Mouse (Mus musculus) thymus, adult 2 months (tissue): ENCODE measurements around the gene Vti1a. TPM values are rescaled to one million over a fixed set of nuclear protein-coding genes. Genes with fewer than 3 reads are reported as not detected.

Experiments used
- DNase-seq: peaks from one replicate; pipeline ENCODE4 v3.0.0; 2021
- H3K27ac ChIP-seq: fragments of 200-500 bp; 2 replicates; pipeline ENCODE4 v1.5.1; 2012; ENCODE audit warnings: low read length, control low read depth; ENCODE audit not compliant: control insufficient read depth, insufficient read depth
- H3K27me3 ChIP-seq: fragments of 200-500 bp; 2 replicates; pipeline ENCODE4 v1.6.1; 2012; ENCODE audit warnings: mild to moderate bottlenecking, low read length, moderate library complexity, mixed read lengths; ENCODE audit not compliant: control insufficient read depth, insufficient read depth
- H3K36me3 ChIP-seq: fragments of 200-500 bp; 2 replicates; pipeline ENCODE4 v1.6.1; 2012; ENCODE audit warnings: mild to moderate bottlenecking, low read length, moderate library complexity; ENCODE audit not compliant: control insufficient read depth, insufficient read depth
- H3K4me1 ChIP-seq: fragments of 200-500 bp; replicated peaks from 2 replicates; pipeline ENCODE4 v1.6.1; 2012; ENCODE audit warnings: low read length; ENCODE audit not compliant: control insufficient read depth, insufficient read depth
- H3K4me3 ChIP-seq: fragments of 200-500 bp; 2 replicates; pipeline ENCODE4 v1.5.1; 2012; ENCODE audit warnings: mild to moderate bottlenecking, low read length, control low read depth, moderate library complexity; ENCODE audit not compliant: control insufficient read depth, insufficient read depth
- CTCF ChIP-seq: fragments of 200-500 bp; IDR thresholded peaks from 2 replicates; pipeline ENCODE4 v1.5.1; 2012; ENCODE audit warnings: mild to moderate bottlenecking, control low read depth, low read length, moderate library complexity, borderline replicate concordance; ENCODE audit not compliant: control insufficient read depth, poor library complexity, insufficient read depth; ENCODE audit errors: extremely low read depth
- POLR2A ChIP-seq: fragments of 200-500 bp; IDR thresholded peaks from 2 replicates; pipeline ENCODE4 v1.6.1; 2012; ENCODE audit warnings: mild to moderate bottlenecking, low read length, control low read depth, moderate library complexity; ENCODE audit not compliant: control insufficient read depth, poor library complexity, insufficient read depth; ENCODE audit errors: extremely low read depth
- WGBS: fragments of 180-500 bp; shearing (Covaris S2); methylation state at CpG from one replicate; pipeline ENCODE4 v1.1.7; 2018; 5-methylcytosine and 5-hydroxymethylcytosine counted together
- polyA plus RNA-seq: library from polyadenylated mRNA; depleted of rRNA; stranded (reverse); fragments of >200 nt; gene quantifications from 2 replicates; pipeline ENCODE4 v1.2.3, GENCODE M21; 2012

Vti1a gene
- polyA plus RNA-seq, 1 experiment, result 15.4 TPM

DNA sequence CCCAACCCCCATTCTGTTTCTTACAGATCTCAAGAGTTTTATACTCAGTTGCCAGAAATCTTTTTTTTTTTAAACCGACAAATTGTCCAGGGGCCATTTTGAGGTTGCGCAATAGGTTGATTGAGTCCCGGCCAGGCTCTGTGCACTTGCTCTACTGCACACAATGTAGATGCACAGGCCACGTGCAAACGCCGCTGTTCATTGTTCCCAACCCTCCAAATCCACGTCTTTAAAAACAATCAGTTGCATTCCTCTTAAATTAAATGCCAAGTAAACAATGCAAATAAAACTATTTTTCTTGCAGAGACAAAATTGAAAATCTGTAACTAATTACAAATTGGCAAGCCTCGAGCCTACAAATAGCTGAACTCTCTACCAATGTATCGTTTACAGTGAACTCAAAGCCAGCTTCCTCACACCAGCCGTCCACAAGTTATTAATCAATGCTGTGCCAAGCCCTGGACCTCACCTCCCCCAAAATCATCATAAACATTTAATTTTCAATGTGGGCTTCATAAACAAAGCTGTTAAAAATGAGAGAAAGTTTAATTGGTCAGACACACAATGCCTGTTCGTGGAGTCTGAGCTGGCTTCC lies 244.1 kb downstream of the Vti1a start:
- TF ChIP-seq CTCF (no peak), POLR2A (no peak)

DNA sequence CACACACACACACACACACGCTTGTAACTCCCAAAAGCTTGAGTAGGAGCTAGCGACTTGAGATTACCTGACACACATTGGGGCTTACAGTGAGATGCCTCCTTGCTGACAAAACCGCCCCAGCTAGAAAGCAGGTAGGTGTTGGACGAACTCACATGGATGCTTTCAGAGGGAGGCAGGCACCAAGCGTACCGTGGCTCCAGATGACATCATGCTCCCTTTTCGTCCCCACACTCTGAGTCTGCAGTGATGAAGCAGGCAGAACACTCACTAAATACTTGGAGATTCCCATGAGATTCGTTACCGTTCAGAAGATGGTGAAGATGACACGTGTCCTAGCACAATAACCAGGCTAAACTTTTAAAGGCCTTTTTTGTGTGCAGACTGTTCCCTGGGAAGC lies 245.4 kb downstream of the Vti1a start:
- Histone ChIP-seq H3K36me3 (no peaks in the 10 kb centered on the region), H3K4me1 (peaks cover 2% of the 10 kb centered on the region), H3K27me3 (no peaks in the 10 kb centered on the region), H3K27ac (no peak overlapping the region), H3K4me3 (no peak overlapping the region)
- WGBS, result 97% methylated on average over 10 of the region's 10 CpGs
- DNase-seq, result no peak
- no peak for TF ChIP-seq CTCF
- TF ChIP-seq POLR2A, result no peak

More for the DNA sequence above, 244.1 kb downstream of the Vti1a start:
- Histone ChIP-seq H3K36me3 (no peaks in the 10 kb centered on the region), H3K4me1 (peaks cover 6% of the 10 kb centered on the region), H3K4me3 (no peak overlapping the region), H3K27me3 (no peaks in the 10 kb centered on the region), H3K27ac (no peak overlapping the region)
- 95% methylated on average over 11 of the region's 11 CpGs for WGBS
- no peak for DNase-seq

DNA sequence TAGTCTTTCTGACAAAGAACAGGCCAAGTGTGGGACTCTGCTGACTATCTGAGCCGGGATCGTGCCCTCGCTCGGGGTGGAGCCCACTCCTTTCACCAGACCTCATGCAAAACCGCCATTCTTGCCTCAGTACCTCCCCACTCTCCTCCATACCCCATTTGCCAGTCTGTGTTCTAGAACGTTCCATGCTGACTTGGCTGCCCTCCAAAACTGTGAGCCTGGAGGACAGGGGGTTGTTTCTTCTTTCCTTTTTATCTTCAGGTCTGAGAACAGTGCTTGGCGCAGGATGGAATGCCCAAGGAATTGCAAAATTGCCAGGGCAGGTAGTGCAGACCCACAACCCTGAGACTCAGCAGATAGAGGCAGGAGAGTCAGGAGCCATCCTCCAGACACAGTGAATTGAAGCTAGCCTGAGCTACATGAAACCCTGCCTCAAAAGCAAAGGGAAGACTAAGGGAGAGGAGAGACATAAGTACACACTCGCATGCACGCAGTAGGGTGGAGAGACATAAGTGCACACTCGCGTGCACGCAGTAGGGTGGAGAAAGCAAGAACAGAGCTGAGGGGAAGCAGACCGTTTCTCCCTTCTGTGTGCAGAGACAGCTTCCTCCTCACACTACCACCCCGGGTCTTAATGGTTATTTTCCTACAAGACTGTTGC lies 246.5 kb downstream of the Vti1a start:
- DNase-seq, result no peak
- TF ChIP-seq POLR2A, result no peak
- no peak for TF ChIP-seq CTCF
- H3K36me3 ChIP-seq, result no peaks in the 10 kb centered on the region
- H3K4me3 ChIP-seq, result no peak overlapping the region
- H3K27ac ChIP-seq, result no peak overlapping the region
- no peaks in the 10 kb centered on the region for H3K4me1 ChIP-seq
- 89% methylated on average over 14 of the region's 14 CpGs for WGBS
- no peaks in the 10 kb centered on the region for H3K27me3 ChIP-seq

DNA sequence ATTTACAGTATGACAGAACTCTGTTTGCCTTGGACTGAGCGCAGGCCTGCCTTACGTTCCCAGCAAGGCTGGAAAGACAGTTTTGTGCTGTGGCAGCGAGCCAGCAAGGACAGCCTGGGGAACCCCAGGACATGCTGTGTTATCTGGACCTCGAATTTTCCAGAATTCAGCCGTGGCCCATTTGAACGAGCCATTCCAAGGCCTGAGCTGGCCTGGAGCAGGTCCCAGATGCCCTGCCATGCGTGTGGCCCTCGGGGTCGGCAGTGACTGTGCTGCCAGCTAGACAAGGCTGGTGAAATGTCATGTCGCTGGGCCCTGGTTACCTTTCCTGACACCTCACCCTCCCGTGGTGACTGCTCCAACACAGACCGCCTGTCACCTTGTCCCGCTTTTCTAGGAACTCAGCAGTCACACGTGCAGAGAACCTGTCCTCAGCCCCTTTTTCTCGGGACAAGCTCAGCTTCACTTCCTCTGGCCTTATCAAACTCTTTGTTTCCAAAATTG lies 247.1 kb downstream of the Vti1a start:
- no peak overlapping the region for H3K27ac ChIP-seq
- H3K27me3 ChIP-seq, result no peaks in the 10 kb centered on the region
- no peak overlapping the region for H3K4me3 ChIP-seq
- H3K4me1 ChIP-seq, result no peaks in the 10 kb centered on the region
- no peaks in the 10 kb centered on the region for H3K36me3 ChIP-seq
- no peak for TF ChIP-seq POLR2A
- no peak for TF ChIP-seq CTCF
- WGBS, result 87% methylated on average over 15 of the region's 15 CpGs
- DNase-seq, result no peak

DNA sequence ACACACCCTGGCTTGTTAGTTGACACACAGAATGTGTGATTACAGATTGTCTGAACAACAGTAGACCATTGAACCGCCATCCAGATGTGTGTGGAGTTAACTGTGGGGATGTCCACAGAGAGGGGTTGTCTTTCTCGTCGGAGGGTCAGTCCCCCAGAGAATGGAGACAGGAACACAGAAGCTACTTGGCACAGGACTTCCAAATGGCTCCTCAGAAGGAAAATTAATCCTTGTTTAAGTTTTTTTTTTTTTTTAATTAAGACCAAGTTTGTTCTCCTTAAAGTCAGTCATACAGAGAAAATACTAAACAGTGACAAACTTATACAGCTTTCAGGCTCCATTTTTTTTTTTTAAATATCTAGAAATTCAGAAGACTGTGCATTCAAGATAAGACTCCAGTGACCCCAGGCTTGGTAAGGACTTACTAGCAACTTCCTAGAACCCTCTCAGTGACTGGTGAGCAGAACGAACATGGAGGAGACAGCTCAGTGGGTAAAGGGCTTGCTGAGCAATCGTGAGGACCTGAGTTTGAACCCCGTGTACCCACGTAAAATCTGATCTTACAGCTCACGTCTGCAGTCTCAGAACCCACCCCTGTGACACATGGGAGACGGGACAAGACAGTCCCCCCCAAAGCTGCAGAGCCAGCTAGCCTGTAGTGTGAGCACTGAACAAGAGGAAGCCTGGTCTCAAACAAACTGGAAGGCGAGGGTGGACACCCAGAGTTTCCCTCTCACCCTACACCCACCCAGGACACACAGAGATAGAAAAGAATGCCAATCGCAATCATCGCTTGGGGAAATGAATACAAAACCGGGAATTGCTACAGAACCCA lies 248.2 kb downstream of the Vti1a start:
- Histone ChIP-seq H3K4me3 (no peak overlapping the region), H3K27ac (no peak overlapping the region), H3K36me3 (no peaks in the 10 kb centered on the region), H3K27me3 (no peaks in the 10 kb centered on the region), H3K4me1 (no peaks in the 10 kb centered on the region)
- no peak for DNase-seq
- no peak for TF ChIP-seq POLR2A
- no peak for TF ChIP-seq CTCF
- WGBS, result 96% methylated on average over 13 of the region's 13 CpGs

DNA sequence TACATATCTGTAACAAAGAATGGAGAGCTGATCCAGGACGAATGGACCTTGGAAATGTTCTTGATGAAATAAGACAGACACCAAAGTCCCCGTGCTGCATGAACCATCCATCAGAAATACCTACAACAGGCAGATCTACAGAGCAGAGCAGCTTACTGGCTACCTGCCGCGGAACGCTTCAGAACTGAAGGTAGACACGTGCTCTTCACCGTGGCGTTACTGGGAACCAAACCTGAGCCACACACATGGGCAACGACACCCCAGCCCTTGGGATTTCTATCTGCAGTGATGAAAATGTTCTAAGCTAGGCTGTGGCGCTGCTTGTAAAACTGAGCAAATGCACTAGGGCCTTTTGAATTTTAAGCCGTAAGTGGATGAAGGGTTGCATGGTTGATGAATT lies 249.0 kb downstream of the Vti1a start:
- Histone ChIP-seq H3K27ac (no peak overlapping the region), H3K4me3 (no peak overlapping the region), H3K4me1 (no peaks in the 10 kb centered on the region), H3K27me3 (no peaks in the 10 kb centered on the region), H3K36me3 (no peaks in the 10 kb centered on the region)
- no peak for DNase-seq
- 95% methylated on average over 11 of the region's 11 CpGs for WGBS
- no peak for TF ChIP-seq POLR2A
- TF ChIP-seq CTCF, result no peak
